Mouse (Mus musculus): ENCODE results near the gene Ackr2.

GRCm38 (mm10) chr9:121856649-121857416 is 41.3 kb upstream of the Ackr2 start:
- no peak for TF ChIP-seq CTCF (IDR thresholded peaks at IDR 0.05; ENCODE audit: borderline replicate concordance, insufficient read depth, low read depth, low read length)
- no peak for TF ChIP-seq POLR2A (IDR thresholded peaks at IDR 0.05; ENCODE audit: borderline replicate concordance, insufficient read depth, low read length)
